Mouse (Mus musculus) brain, embryonic 14.5 days (tissue): ENCODE measurements around the gene Gm11939.
"Not testable (repeated sequence)": the region's sequence is repeated elsewhere in the genome, so short reads cannot be mapped to it uniquely, and the experiment has no call there.

Experiments
- CTCF ChIP-seq: fragments of 200-500 bp; IDR thresholded peaks from 2 replicates; pipeline ENCODE4 v1.5.1; 2012; ENCODE audit warnings: inconsistent platforms, mild to moderate bottlenecking, moderate library complexity, borderline replicate concordance; ENCODE audit not compliant: insufficient read depth, insufficient read length; ENCODE audit errors: extremely low read depth
- POLR2A ChIP-seq: fragments of 200-500 bp; IDR thresholded peaks from 2 replicates; pipeline ENCODE4 v1.6.1; 2012; ENCODE audit warnings: mild to moderate bottlenecking, inconsistent platforms, borderline replicate concordance; ENCODE audit not compliant: poor library complexity, insufficient read depth, insufficient read length, severe bottlenecking; ENCODE audit errors: extremely low read depth

GRCm38 (mm10) chr11:99597742-99598141, 38.5 kb upstream of the Gm11939 start, which contains the start of gene Krtap9-3:
- TF ChIP-seq POLR2A, CTCF: not testable (repeated sequence)
